Mouse (Mus musculus) cerebellum, adult (tissue): Measurements from ENCODE around the gene Eif3i.
"Not testable (repeated sequence)": the region's sequence is repeated elsewhere in the genome, so short reads cannot be mapped to it uniquely, and the experiment has no call there.

Experiments
- ATAC-seq: cut with Nextera tagmentation; 2 replicates; pipeline ENCODE4 v1.9.2; 2017; ENCODE audit warnings: mild to moderate bottlenecking, moderate library complexity, mixed read lengths; ENCODE audit not compliant: insufficient number of reproducible peaks, low FRiP score, low TSS enrichment

Eif3i gene

GRCm38 (mm10) chr4:129549306-129549705, 51.1 kb downstream of the Eif3i start:
- ATAC-seq = no peak

GRCm38 (mm10) chr4:129547631-129548030, 52.8 kb downstream of the Eif3i start:
- ATAC-seq = not testable (repeated sequence)

- ATAC-seq = no peak
Measured at GRCm38 (mm10) chr4:129544106-129544505, 56.3 kb downstream of the Eif3i start.

DNA sequence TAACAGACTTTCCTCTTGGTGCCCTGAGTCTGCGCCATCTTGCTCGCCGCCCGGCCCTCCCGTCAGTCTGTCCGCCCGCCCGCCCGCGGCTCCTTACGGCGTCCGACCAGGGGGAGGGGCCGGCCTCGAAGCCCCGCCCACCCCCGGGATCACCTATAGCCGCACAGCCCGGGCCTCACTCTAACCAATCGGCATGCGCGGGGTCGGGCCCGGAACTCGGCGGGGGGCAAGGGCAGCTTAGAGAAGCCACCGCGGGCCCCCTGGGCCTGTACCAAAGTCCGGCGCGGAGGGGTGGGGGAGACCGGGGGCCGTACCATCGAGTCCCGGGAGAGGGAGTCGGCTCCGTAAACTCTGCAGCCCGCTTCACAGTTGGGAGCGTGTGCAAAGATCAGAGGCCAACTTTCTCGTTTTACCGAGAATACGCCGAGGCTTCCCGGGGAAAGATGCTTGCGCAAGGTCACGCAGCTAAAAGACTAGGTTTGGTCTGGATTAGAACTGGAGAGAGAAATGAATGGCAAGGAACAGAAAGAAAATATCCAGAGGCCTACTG, 57.8 kb downstream of the Eif3i start, which contains the start of gene Hdac1:
Hdac1 (minus strand) TSS at position 122 of the 550 bp plus-strand sequence.
- ATAC-seq = peak; percentile 94
